Mouse (Mus musculus) midbrain, embryonic 16.5 days (tissue): ENCODE results near the gene Vps11. TPM values are rescaled to one million over a fixed set of nuclear protein-coding genes. Genes with fewer than 3 reads are reported as not detected.
"Not testable (repeated sequence)": the region's sequence is repeated elsewhere in the genome, so short reads cannot be mapped to it uniquely, and the experiment has no call there.

Source experiments
- ATAC-seq: fragments of 200-750 bp; cut with Nextera tagmentation; 2 replicates; pipeline ENCODE4 v1.8.0; 2017; ENCODE audit warnings: moderate TSS enrichment
- H3K27ac ChIP-seq: fragments of 300-500 bp; sonication (generic); 2 replicates; pipeline ENCODE4 v1.5.1; 2014; ENCODE audit warnings: mild to moderate bottlenecking, low read length, mixed read lengths
- H3K27me3 ChIP-seq: fragments of 300-500 bp; sonication (generic); 2 replicates; pipeline ENCODE4 v1.6.1; 2014; ENCODE audit warnings: low read depth, low read length, mixed read lengths; ENCODE audit not compliant: control insufficient read depth, insufficient read depth
- H3K36me3 ChIP-seq: fragments of 300-500 bp; sonication (generic); 2 replicates; pipeline ENCODE4 v1.6.1; 2014; ENCODE audit warnings: mild to moderate bottlenecking, low read length, moderate library complexity, mixed read lengths; ENCODE audit not compliant: control insufficient read depth, insufficient read depth
- H3K4me1 ChIP-seq: fragments of 300-500 bp; sonication (generic); 2 replicates; pipeline ENCODE4 v1.6.1; 2014; ENCODE audit warnings: mild to moderate bottlenecking, low read length, mixed read lengths; ENCODE audit not compliant: control insufficient read depth, insufficient read depth
- H3K4me2 ChIP-seq: fragments of 300-500 bp; sonication (generic); 2 replicates; pipeline ENCODE4 v1.6.1; 2014; ENCODE audit warnings: mild to moderate bottlenecking, low read length, mixed read lengths
- H3K4me3 ChIP-seq: fragments of 300-500 bp; sonication (generic); 2 replicates; pipeline ENCODE4 v1.5.1; 2014; ENCODE audit warnings: low read depth, mild to moderate bottlenecking, low read length, moderate library complexity, mixed read lengths
- H3K9ac ChIP-seq: fragments of 300-500 bp; sonication (generic); 2 replicates; pipeline ENCODE4 v1.6.1; 2014; ENCODE audit warnings: low read depth, low read length, mixed read lengths
- H3K9me3 ChIP-seq: fragments of 300-500 bp; sonication (generic); replicated peaks from 2 replicates; pipeline ENCODE4 v1.6.1; 2014; ENCODE audit warnings: mild to moderate bottlenecking, low read length, mixed read lengths; ENCODE audit not compliant: control insufficient read depth, poor library complexity, severe bottlenecking
- WGBS: fragments of 180-500 bp; shearing (Covaris S2); extraction: QIAGEN DNeasy Blood & Tissue Kit; methylation state at CpG from one replicate; pipeline ENCODE4 v1.1.7; 2014; 5-methylcytosine and 5-hydroxymethylcytosine counted together
- polyA plus RNA-seq: library from polyadenylated mRNA; unstranded; fragments of >200 nt; fragmentation: Nextera tagmentation; extraction: Ambion mirVana; gene quantifications from 2 replicates; pipeline ENCODE4 v1.2.1, GENCODE M21; 2015

The Vps11 gene
- 40.6 and 45.6 TPM in 2 replicates for polyA plus RNA-seq

GRCm38 (mm10) chr9:44361190-44361917 lies at the start of gene Vps11:
Vps11 (minus strand) TSS chr9:44361670.
- Histone ChIP-seq H3K9ac (peak within 1 kb of the TSS; percentile 93), H3K27me3 (no peaks in the 10 kb centered on the region), H3K9me3 (no peaks in the 10 kb centered on the region), H3K27ac (peak within 1 kb of the TSS; percentile 83), H3K4me2 (peak within 1 kb of the TSS; percentile 96), H3K4me1 (peaks cover 8% of the 10 kb centered on the region), H3K4me3 (peak within 1 kb of the TSS; percentile 94), H3K36me3 (peaks cover 14% of the 10 kb centered on the region)
- peak; percentile 93 for ATAC-seq
- under 1% methylated on average over 44 of the region's 44 CpGs for WGBS

DNA sequence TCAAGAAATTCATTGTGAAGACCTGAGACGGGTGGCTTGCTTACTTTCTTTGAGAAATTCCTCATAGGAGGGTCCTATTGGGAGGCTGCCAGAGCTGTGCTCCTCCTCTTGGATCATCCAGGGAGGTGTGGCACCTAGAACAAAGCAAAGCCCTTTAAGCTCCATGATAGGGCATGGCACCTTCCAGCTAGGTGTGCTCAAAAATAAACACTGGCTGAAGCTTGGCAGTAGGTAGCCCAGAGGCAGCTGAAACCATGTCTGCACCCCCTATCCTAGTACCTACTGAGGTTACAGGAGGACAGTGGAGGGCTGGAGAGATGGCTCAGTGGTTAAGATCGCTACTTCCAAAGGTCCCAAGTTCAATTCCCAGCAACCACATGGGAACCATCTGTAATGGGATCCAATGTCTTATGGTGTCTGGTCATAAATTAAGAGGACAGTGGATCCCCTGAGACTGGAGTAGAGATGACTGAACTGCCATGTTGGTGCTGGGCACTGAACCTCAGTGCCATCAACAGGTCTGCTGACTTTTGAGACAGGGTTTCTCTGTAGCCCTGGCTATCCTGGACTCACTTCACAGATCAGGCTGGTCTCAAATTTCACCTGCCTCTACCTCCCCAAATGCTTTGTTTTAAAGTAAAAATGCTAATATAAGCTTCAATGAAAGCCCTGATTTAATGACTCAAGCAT lies 49.3 kb upstream of the Vps11 start:
- no peak overlapping the region for H3K4me3 ChIP-seq
- peaks cover 13% of the 10 kb centered on the region; the same call in 1 of the 2 replicates for H3K36me3 ChIP-seq
- no peak overlapping the region for H3K4me2 ChIP-seq
- ATAC-seq, result no peak
- 89% methylated on average over 2 of the region's 2 CpGs for WGBS
- H3K9ac ChIP-seq, result no peak overlapping the region
- peaks cover 15% of the 10 kb centered on the region for H3K4me1 ChIP-seq
- H3K9me3 ChIP-seq, result no peaks in the 10 kb centered on the region
- H3K27me3 ChIP-seq, result no peaks in the 10 kb centered on the region
- no peak overlapping the region for H3K27ac ChIP-seq

- peaks cover 19% of the 10 kb centered on the region for H3K4me1 ChIP-seq
- 83% methylated on average over 9 of the region's 9 CpGs for WGBS
- H3K9me3 ChIP-seq, ATAC-seq, H3K27me3 ChIP-seq, H3K27ac ChIP-seq: not testable (repeated sequence)
- H3K9ac ChIP-seq, result peak overlapping the region; percentile 84; the same call in 1 of the 2 replicates
- H3K36me3 ChIP-seq, result peaks cover 31% of the 10 kb centered on the region
- H3K4me2 ChIP-seq, result peak overlapping the region; percentile 71
- peak overlapping the region; percentile 79 for H3K4me3 ChIP-seq
Observed at GRCm38 (mm10) chr9:44408693-44409092, 47.2 kb upstream of the Vps11 start.

- Histone ChIP-seq H3K36me3 (peaks cover 34% of the 10 kb centered on the region), H3K27me3 (no peaks in the 10 kb centered on the region), H3K9ac (peak overlapping the region; percentile 84), H3K4me2 (peak overlapping the region; percentile 71), H3K9me3 (no peaks in the 10 kb centered on the region), H3K4me3 (peak overlapping the region; percentile 79), H3K4me1 (peaks cover 19% of the 10 kb centered on the region), H3K27ac (peak overlapping the region; percentile 98)
- WGBS, result 0% methylated on average over 24 of the region's 24 CpGs
- no peak; the same call in 1 of the 2 replicates for ATAC-seq
Observed at GRCm38 (mm10) chr9:44407752-44408097, 46.3 kb upstream of the Vps11 start.

GRCm38 (mm10) chr9:44406906-44407751 lies 45.7 kb upstream of the Vps11 start, which contains the start of the genes Rps25 and Trappc4:
Rps25 (plus strand) TSS chr9:44407139.
Trappc4 (minus strand) TSS chr9:44407600.
- under 1% methylated on average over 51 of the region's 51 CpGs for WGBS
- Histone ChIP-seq H3K9me3 (no peaks in the 10 kb centered on the region), H3K27ac (peak within 1 kb of the TSS; percentile 98), H3K4me2 (peak within 1 kb of the TSS; percentile 71), H3K9ac (peak within 1 kb of the TSS; percentile 84), H3K4me1 (peaks cover 19% of the 10 kb centered on the region), H3K27me3 (no peaks in the 10 kb centered on the region), H3K4me3 (peak within 1 kb of the TSS; percentile 79), H3K36me3 (peaks cover 37% of the 10 kb centered on the region)
- ATAC-seq, result peak; percentile 97

DNA sequence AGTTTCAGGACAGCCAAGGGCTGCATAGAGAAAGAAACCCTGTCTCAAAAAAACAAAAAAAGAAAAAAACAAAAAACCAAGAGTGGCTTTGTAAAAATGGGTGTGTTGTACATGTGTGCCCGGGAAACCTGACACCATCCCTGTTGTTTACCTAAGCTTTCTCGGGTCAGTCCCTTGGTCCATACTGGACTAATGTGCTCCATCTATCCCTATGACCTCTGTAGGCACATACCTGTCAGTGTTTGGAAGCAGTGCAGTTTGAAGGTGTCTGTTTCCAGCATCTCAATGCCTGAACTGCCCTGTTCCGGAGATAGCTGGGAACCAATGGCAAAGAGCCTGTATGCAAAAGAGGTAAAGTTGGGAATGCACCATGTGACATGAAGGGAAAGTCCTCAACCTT lies 43.5 kb upstream of the Vps11 start:
- H3K27ac ChIP-seq, result no peak overlapping the region
- no peak overlapping the region for H3K9ac ChIP-seq
- ATAC-seq, result no peak
- H3K9me3 ChIP-seq, result no peaks in the 10 kb centered on the region
- no peaks in the 10 kb centered on the region for H3K27me3 ChIP-seq
- WGBS, result 84% methylated on average over 3 of the region's 3 CpGs
- H3K4me2 ChIP-seq, result no peak overlapping the region
- H3K4me3 ChIP-seq, result no peak overlapping the region
- H3K36me3 ChIP-seq, result peaks cover 43% of the 10 kb centered on the region
- peaks cover 19% of the 10 kb centered on the region for H3K4me1 ChIP-seq

GRCm38 (mm10) chr9:44401081-44401480 lies 39.6 kb upstream of the Vps11 start:
- WGBS, result 86% methylated on average over 4 of the region's 4 CpGs
- no peak overlapping the region for H3K9ac ChIP-seq
- no peak overlapping the region for H3K4me2 ChIP-seq
- H3K27me3 ChIP-seq, result no peaks in the 10 kb centered on the region
- peaks cover 39% of the 10 kb centered on the region for H3K36me3 ChIP-seq
- no peak overlapping the region for H3K27ac ChIP-seq
- no peaks in the 10 kb centered on the region for H3K9me3 ChIP-seq
- ATAC-seq, result no peak
- no peak overlapping the region for H3K4me3 ChIP-seq
- peaks cover 27% of the 10 kb centered on the region for H3K4me1 ChIP-seq

GRCm38 (mm10) chr9:44399795-44400114 lies 38.3 kb upstream of the Vps11 start:
- Histone ChIP-seq H3K4me3 (no peak overlapping the region), H3K27me3 (no peaks in the 10 kb centered on the region), H3K4me1 (peaks cover 18% of the 10 kb centered on the region), H3K4me2 (no peak overlapping the region), H3K9me3 (no peaks in the 10 kb centered on the region), H3K9ac (no peak overlapping the region), H3K27ac (no peak overlapping the region), H3K36me3 (peaks cover 31% of the 10 kb centered on the region)
- WGBS, result 97% methylated on average over 6 of the region's 6 CpGs
- ATAC-seq, result no peak
